Mouse (Mus musculus) heart, embryonic 13.5 days (tissue): ENCODE measurements around the gene Tmem198b. TPM values are rescaled to one million over a fixed set of nuclear protein-coding genes. Genes with fewer than 3 reads are reported as not detected.

ENCODE experiments used
- ATAC-seq: fragments of 200-750 bp; cut with Nextera tagmentation; 2 replicates; pipeline ENCODE4 v1.8.0; 2017; ENCODE audit warnings: moderate TSS enrichment; ENCODE audit not compliant: insufficient number of reproducible peaks, low FRiP score, low TSS enrichment; ENCODE audit errors: extremely low read depth
- H3K27ac ChIP-seq: fragments of 300-500 bp; sonication (generic); replicated peaks from 2 replicates; pipeline ENCODE4 v1.5.1; 2015; ENCODE audit warnings: moderate library complexity, mild to moderate bottlenecking, inconsistent platforms
- H3K27me3 ChIP-seq: fragments of 300-500 bp; sonication (generic); replicated peaks from 2 replicates; pipeline ENCODE4 v1.6.1; 2015; ENCODE audit warnings: mild to moderate bottlenecking, inconsistent platforms
- H3K36me3 ChIP-seq: fragments of 300-500 bp; sonication (generic); 2 replicates; pipeline ENCODE4 v1.6.1; 2015; ENCODE audit warnings: mild to moderate bottlenecking, inconsistent platforms
- H3K4me1 ChIP-seq: fragments of 300-500 bp; sonication (generic); 2 replicates; pipeline ENCODE4 v1.6.1; 2015; ENCODE audit warnings: inconsistent platforms
- H3K4me2 ChIP-seq: fragments of 300-500 bp; sonication (generic); 2 replicates; pipeline ENCODE4 v1.6.1; 2015; ENCODE audit warnings: inconsistent platforms, mild to moderate bottlenecking, moderate library complexity
- H3K4me3 ChIP-seq: fragments of 300-500 bp; sonication (generic); 2 replicates; pipeline ENCODE4 v1.5.1; 2015; ENCODE audit warnings: moderate library complexity, mild to moderate bottlenecking, inconsistent platforms
- H3K9ac ChIP-seq: fragments of 300-500 bp; sonication (generic); 2 replicates; pipeline ENCODE4 v1.6.1; 2015; ENCODE audit warnings: inconsistent platforms, mild to moderate bottlenecking, moderate library complexity
- H3K9me3 ChIP-seq: fragments of 300-500 bp; sonication (generic); 2 replicates; pipeline ENCODE4 v1.6.1; 2016; ENCODE audit warnings: inconsistent platforms
- WGBS: fragments of 180-500 bp; shearing (Covaris S2); methylation state at CpG from one replicate; pipeline ENCODE4 v1.1.7; 2015; ENCODE audit warnings: mixed read lengths; 5-methylcytosine and 5-hydroxymethylcytosine counted together
- polyA plus RNA-seq: library from polyadenylated mRNA; unstranded; fragments of >200 nt; fragmentation: Nextera tagmentation; extraction: Ambion mirVana; gene quantifications from 2 replicates; pipeline ENCODE4 v1.2.1, GENCODE M21; 2015

Gene Tmem198b
- polyA plus RNA-seq, 1 experiment from 2014 or later: 18.7 TPM

DNA sequence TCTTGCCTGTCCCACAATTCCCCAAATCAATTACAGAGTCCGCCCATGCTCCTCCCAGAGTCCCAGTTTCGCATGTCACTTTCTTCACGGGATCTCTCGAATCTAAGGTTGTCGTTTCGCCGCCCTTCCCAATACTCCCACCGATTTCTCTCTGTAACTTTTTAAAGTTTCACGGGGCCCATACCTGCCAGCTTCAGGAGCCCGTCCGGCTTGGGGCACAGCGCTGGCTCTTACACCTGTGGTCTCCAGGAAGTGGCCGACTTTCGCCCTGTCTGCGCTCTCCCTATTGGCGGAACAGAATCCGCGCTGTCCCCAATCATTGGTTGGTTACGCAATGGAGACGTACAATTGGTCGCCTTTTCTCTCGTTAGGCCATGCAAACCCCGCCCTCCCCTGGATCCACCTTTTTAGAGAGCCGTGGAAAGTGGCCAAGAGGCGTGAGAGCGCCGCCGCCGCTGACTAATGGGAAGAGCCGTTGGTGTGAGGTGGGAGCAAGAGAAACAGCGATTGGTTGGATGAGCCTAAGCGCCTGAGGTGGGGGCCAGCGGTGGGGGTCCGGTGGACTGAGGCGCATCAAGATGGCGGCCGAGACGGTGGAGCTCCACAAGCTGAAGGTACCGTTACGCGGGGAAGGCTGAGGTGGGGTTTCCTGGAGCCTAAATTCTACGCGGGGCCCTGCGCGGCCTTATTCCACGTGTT is 17.3 kb upstream of the Tmem198b start, which contains the start of gene Ormdl2:
Ormdl2 (minus strand) TSS at position 288 of the 699 bp plus-strand sequence.
- under 1% methylated on average over 46 of the region's 46 CpGs for WGBS
- ATAC-seq: peak; percentile 98
- Histone ChIP-seq H3K9ac (peak within 1 kb of the TSS; percentile 92), H3K4me1 (peaks cover 29% of the 10 kb centered on the region), H3K4me3 (peak within 1 kb of the TSS; percentile 81), H3K27me3 (no peaks in the 10 kb centered on the region), H3K9me3 (no peaks in the 10 kb centered on the region), H3K36me3 (peaks cover 48% of the 10 kb centered on the region), H3K27ac (peak within 1 kb of the TSS; percentile 54), H3K4me2 (peak within 1 kb of the TSS; percentile 85)

DNA sequence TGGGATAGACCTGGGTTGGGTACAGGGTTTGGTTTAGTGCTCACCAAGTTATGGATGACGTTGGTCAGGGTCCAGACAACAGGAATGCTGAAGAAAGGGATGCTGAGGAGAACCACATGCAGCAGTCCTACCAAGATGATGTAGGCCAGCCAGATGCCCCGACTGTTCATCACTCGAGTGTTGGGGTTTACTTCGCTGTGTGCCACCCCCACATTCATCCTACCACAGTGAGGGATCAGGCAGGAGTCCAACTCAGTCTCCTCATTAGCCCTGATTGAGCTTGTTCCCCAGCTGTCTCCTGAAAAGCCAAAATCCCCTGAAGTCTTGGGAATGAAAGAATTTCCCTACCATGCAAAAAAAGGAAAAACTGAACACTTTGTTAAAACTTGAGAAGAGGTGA is 16.0 kb upstream of the Tmem198b start:
- no peaks in the 10 kb centered on the region for H3K9me3 ChIP-seq
- peak overlapping the region; percentile 81; the same call in 1 of the 2 replicates for H3K4me3 ChIP-seq
- peak overlapping the region; percentile 75 for H3K4me2 ChIP-seq
- no peak overlapping the region for H3K9ac ChIP-seq
- H3K27ac ChIP-seq: no peak overlapping the region
- WGBS: 86% methylated on average over 4 of the region's 4 CpGs
- no peaks in the 10 kb centered on the region for H3K27me3 ChIP-seq
- H3K4me1 ChIP-seq: peaks cover 29% of the 10 kb centered on the region
- ATAC-seq: no peak
- peaks cover 52% of the 10 kb centered on the region for H3K36me3 ChIP-seq

DNA sequence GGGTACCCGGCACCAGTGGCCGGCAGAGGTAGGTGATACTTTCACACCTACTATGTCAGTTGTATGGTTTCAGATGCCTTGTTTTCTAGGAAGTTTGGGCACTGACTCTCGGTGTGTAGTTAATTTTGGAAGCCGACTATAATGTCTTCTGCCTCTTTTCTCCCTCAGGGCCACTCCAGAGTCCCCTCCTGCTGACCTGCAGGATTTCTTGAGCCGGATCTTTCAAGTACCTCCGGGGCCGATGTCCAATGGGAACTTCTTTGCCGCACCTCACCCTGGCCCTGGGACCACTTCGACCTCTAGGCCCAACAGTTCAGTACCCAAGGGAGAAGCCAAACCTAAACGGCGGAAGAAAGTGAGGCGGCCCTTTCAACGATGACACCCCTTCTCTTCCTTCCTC is 12.9 kb upstream of the Tmem198b start, which contains the start of gene Sarnp:
Sarnp (plus strand) TSS at position 301 of the 400 bp plus-strand sequence.
- no peak within 1 kb of the TSS for H3K4me2 ChIP-seq
- no peak within 1 kb of the TSS for H3K9ac ChIP-seq
- 87% methylated on average over 13 of the region's 13 CpGs for WGBS
- no peaks in the 10 kb centered on the region for H3K9me3 ChIP-seq
- H3K4me1 ChIP-seq: peaks cover 19% of the 10 kb centered on the region
- H3K27me3 ChIP-seq: no peaks in the 10 kb centered on the region
- no peak within 1 kb of the TSS for H3K4me3 ChIP-seq
- H3K27ac ChIP-seq: no peak within 1 kb of the TSS
- H3K36me3 ChIP-seq: peaks cover 70% of the 10 kb centered on the region
- no peak for ATAC-seq

DNA sequence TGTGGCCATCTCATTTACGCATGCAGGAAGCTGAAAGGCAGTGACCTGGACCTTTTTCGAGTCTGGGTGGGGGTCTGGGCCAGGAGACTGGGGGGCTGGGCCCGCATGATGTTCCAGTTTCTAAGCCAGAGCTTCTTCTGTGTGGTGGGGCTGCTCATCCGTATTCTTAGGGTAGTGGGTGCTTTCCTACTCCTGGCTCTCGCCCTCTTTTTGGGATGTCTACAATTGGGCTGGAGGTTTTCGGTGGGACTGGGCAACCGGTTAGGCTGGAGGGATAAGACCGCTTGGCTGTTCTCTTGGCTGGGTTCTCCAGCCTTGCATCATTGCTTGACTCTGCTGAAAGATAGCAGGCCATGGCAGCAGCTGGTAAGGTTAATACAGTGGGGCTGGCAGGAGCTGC is 2.8 kb upstream of the Tmem198b start:
- peaks cover 54% of the 10 kb centered on the region for H3K4me1 ChIP-seq
- WGBS: 84% methylated on average over 8 of the region's 8 CpGs

DNA sequence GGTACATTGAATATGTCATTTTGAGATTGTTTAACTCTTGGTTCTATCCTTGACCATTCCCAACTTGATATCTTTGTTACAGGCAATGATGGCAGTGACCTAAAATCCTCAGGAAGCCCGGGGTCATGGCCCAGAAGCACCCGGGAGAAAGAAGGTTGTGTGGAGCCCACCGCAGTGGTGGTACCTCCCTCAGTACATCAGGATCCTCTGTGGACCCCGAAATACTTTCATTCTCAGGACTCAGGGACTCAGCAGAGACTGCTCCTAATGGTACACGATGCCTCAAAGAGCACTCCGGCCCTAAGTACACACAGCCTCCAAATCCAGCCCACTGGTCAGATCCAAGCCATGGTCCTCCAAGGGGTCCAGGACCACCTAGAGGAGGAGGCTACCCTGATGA is 1.9 kb upstream of the Tmem198b start:
- peak overlapping the region; percentile 78 for H3K4me2 ChIP-seq
- peaks cover 55% of the 10 kb centered on the region for H3K4me1 ChIP-seq
- H3K9ac ChIP-seq: peak overlapping the region; percentile 92
- ATAC-seq: no peak
- no peaks in the 10 kb centered on the region for H3K27me3 ChIP-seq
- H3K27ac ChIP-seq: peak overlapping the region; percentile 97
- no peaks in the 10 kb centered on the region for H3K9me3 ChIP-seq
- peaks cover 54% of the 10 kb centered on the region for H3K36me3 ChIP-seq
- peak overlapping the region; percentile 77 for H3K4me3 ChIP-seq
- WGBS: 48% methylated on average over 6 of the region's 6 CpGs

More for the DNA sequence above, 2.8 kb upstream of the Tmem198b start:
- no peaks in the 10 kb centered on the region for H3K9me3 ChIP-seq
- H3K27ac ChIP-seq: 0 out of 2 replicates have a peak overlapping the region, but pooled peaks have one; percentile 97
- peak overlapping the region; percentile 92 for H3K9ac ChIP-seq
- ATAC-seq: no peak
- H3K4me2 ChIP-seq: peak overlapping the region; percentile 78
- H3K36me3 ChIP-seq: peaks cover 45% of the 10 kb centered on the region
- H3K27me3 ChIP-seq: no peaks in the 10 kb centered on the region
- peak overlapping the region; percentile 77 for H3K4me3 ChIP-seq

DNA sequence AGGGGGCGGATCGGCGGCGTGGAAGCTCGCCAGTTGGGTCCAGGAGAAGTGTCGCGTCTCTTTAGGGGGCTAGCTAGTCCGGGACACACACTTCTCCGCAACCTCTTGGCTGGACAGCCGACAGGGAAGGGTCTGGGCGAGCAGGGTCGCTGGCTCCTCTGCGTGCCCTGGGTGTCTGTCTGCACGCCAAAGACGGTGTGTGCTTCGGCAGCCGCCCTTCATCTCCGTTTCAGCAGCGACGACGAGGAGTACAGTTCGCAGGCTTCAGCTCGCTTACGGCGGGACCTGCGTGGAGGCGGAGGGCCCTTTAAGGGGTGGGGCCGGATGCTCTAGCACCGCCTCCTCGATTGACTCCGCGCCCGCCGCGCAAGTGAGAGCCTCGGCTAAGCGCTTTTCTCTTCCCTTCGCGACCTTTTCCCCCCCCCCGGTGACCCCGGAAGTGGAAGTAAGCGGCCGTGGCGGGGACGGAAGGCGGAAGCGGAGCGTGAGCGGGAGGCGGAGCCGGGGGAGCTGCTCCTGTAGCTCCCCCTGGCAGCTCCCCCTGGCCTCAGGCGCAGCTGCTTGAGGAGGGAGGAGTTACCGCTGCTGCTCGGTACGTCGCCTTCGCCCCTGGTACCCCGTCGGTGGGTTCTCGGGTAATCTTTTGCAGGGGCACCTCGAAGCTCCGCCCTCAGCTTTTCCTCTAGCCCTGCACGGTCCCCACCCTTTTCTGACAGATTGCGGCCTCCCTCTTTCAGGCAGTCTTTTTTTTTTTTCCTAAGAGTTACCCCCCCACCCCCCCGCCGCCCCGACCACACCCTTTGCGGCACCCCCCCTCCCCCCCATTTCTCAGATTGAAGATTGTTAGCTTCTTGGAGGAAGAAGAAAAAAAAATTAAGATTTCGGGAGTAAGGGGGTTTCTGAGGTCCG is 1.2 kb upstream of the Tmem198b start:
- H3K9me3 ChIP-seq: no peaks in the 10 kb centered on the region
- H3K27ac ChIP-seq: peak overlapping the region; percentile 97
- no peaks in the 10 kb centered on the region for H3K27me3 ChIP-seq
- under 1% methylated on average over 69 of the region's 70 CpGs for WGBS
- H3K4me2 ChIP-seq: peak overlapping the region; percentile 78
- peak; percentile 90 for ATAC-seq
- peak overlapping the region; percentile 77 for H3K4me3 ChIP-seq
- peaks cover 59% of the 10 kb centered on the region for H3K36me3 ChIP-seq
- peak overlapping the region; percentile 92 for H3K9ac ChIP-seq
- H3K4me1 ChIP-seq: peaks cover 55% of the 10 kb centered on the region

DNA sequence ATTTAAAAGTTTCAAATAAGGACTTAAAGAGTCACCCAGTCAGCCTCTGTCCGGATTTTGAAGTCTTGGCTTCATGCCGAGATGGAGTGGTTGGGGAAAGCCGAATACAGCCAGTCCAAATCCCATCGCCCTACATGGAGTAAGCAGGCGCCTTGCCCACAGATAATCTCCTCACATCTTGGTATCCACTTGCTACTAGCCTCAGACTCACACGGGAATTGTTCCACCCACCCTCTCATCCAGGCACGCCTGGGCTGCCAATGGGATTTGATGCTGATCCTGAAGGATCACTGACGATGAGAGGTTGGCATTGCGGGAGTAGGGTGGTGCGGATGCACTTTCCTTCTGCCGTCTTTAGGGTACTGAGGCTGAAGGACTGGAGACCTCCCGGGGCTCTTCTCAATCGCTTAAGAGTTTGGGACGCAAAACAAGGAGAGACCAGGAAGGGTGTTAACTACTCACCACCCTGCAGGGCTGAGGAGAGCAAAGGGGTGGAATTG is 349 bp downstream of the Tmem198b start, which contains the start of gene Dnajc14:
Dnajc14 (plus strand) TSS at position 292 of the 500 bp plus-strand sequence.
- peak within 1 kb of the TSS; percentile 92 for H3K9ac ChIP-seq
- ATAC-seq: no peak
- under 1% methylated on average over 14 of the region's 14 CpGs for WGBS

DNA sequence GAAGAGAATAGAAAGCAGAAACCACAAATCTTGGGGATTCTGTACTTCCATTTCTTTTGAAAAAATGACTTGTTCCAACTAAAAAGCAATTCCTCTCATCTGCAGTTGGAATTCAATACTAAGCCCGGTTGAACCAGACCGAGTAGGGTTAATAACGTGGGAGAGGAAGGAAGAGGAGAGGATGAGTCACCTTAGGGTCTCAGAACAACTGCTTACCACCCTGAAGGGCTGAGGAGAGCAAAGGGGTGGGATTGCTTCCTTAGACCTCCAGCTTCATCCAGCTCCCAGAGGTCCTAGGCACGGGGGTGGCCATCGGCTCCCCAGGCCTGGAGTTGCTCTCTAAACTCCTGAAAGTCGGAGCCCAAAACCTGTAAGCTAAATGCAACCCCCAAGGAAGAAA is 809 bp downstream of the Tmem198b start:
- Histone ChIP-seq H3K4me2 (peak overlapping the region; percentile 78), H3K9ac (peak overlapping the region; percentile 92), H3K9me3 (no peaks in the 10 kb centered on the region), H3K36me3 (peaks cover 61% of the 10 kb centered on the region), H3K4me3 (peak overlapping the region; percentile 77), H3K4me1 (peaks cover 42% of the 10 kb centered on the region), H3K27me3 (no peaks in the 10 kb centered on the region), H3K27ac (peak overlapping the region; percentile 97)
- ATAC-seq: no peak
- 9% methylated on average over 6 of the region's 6 CpGs for WGBS

More for the DNA sequence above, 349 bp downstream of the Tmem198b start, which contains the start of gene Dnajc14:
- H3K9me3 ChIP-seq: no peaks in the 10 kb centered on the region
- peaks cover 47% of the 10 kb centered on the region for H3K4me1 ChIP-seq
- H3K4me3 ChIP-seq: peak within 1 kb of the TSS; percentile 77
- peak within 1 kb of the TSS; percentile 78 for H3K4me2 ChIP-seq
- no peaks in the 10 kb centered on the region for H3K27me3 ChIP-seq
- H3K27ac ChIP-seq: peak within 1 kb of the TSS; percentile 97
- H3K36me3 ChIP-seq: peaks cover 60% of the 10 kb centered on the region

DNA sequence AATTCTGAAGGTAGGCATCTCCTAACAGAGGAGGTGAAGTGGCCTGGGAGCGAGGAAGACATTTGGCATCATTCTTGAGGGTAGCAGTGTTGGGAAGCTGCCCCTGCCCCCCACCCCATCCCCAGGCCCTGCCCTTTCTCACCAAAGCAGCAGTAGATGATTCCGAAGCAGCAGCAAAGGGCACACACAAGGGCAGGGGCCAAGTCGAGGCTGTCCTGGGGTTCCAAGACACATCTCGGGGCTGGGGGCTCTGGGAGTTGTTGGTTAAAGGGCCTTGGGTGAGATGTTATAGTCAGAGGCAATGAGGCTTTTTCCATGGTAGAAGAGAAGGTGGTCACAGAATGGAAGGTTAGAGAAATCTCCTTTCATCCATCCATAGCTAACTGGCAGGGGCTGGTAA is 1.2 kb downstream of the Tmem198b start:
- 54% methylated on average over 4 of the region's 4 CpGs for WGBS
- peaks cover 38% of the 10 kb centered on the region for H3K4me1 ChIP-seq
- H3K36me3 ChIP-seq: peaks cover 61% of the 10 kb centered on the region
- H3K9ac ChIP-seq: peak overlapping the region; percentile 92
- no peaks in the 10 kb centered on the region for H3K9me3 ChIP-seq
- H3K27me3 ChIP-seq: no peaks in the 10 kb centered on the region
- H3K4me2 ChIP-seq: peak overlapping the region; percentile 78
- peak overlapping the region; percentile 97 for H3K27ac ChIP-seq
- H3K4me3 ChIP-seq: peak overlapping the region; percentile 77
- ATAC-seq: no peak

DNA sequence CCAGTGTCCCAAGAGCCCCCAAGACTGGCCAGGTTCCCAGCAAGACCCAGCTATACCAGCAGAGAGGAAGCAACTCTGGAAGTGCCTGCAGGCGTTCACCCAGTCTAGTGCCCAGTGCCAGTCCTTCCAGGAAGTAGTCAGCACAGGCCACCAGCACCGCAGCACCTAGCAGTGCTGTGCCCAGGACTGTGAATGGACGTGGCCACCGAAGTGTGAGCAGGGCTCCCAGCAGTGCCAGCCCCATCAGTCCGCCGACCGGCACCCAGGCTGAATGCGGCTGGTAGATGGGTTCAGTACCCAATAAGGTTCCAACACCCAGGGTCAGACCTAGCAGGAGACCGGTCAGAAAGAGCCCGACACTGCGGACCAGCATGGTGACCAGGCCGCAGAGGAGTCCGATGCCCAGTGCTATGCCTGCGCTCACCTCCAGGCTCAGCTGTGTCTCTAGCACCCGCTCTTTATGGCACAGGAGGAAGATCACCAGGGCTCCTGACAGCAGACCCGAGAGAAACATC is 2.1 kb downstream of the Tmem198b start:
- Histone ChIP-seq H3K4me1 (peaks cover 29% of the 10 kb centered on the region), H3K4me3 (peak overlapping the region; percentile 77; the same call in 1 of the 2 replicates), H3K9me3 (no peaks in the 10 kb centered on the region), H3K27me3 (no peaks in the 10 kb centered on the region), H3K9ac (peak overlapping the region; percentile 92), H3K27ac (no peak overlapping the region), H3K4me2 (peak overlapping the region; percentile 78), H3K36me3 (peaks cover 58% of the 10 kb centered on the region)
- WGBS: 82% methylated on average over 16 of the region's 16 CpGs
- no peak for ATAC-seq

DNA sequence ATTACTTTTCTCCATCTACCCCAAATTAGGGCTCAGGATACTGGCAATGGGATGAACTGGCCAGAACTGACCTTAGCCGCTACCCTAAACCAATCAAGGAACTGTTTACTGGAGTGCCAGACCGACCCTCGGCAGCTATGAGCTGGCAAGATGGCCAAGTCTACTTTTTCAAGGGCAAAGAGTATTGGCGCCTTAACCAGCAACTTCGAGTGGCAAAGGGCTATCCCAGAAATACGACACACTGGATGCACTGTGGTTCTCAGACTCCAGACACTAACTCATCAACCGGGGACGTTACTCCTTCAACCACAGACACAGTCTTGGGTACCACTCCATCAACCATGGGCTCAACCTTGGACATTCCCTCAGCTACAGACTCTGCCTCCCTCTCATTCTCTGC is 5.5 kb downstream of the Tmem198b start:
- Histone ChIP-seq H3K4me3 (no peak overlapping the region), H3K27ac (no peak overlapping the region), H3K9me3 (no peaks in the 10 kb centered on the region), H3K27me3 (no peaks in the 10 kb centered on the region), H3K9ac (no peak overlapping the region), H3K4me1 (peaks cover 32% of the 10 kb centered on the region), H3K36me3 (peaks cover 50% of the 10 kb centered on the region), H3K4me2 (no peak overlapping the region)
- 83% methylated on average over 8 of the region's 8 CpGs for WGBS
- ATAC-seq: no peak
